Mouse (Mus musculus): ENCODE data around the gene Grin2d.

Gene Grin2d

DNA sequence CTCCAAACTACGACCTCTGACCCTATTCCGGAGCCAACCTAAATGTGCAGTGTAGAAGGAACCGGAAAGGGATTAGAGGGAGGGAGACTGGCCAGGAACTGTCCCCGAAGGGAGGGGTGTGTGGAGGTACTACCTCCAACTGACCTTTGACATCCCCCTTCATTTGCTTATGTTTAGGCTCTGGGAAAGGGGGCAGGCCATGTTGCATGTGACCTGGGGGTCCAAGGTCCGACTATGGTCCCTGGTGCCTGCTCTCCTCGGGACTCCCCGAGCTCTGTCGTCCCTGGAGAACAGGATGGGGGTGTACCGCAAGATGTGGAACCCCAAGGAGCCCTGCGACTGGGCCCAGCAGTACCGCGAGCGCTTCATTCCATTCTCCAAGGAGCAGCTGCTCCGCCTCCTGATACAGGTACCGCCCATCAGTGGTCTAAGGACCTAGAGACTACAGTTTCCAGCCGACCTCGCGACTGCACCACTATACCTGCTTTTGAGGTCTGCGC, 19.1 kb upstream of the Grin2d start:
- peak in 1 of 2 experiments; percentile 31 for DNase-seq (ENCODE audit: low spot score in 2 of 2)

DNA sequence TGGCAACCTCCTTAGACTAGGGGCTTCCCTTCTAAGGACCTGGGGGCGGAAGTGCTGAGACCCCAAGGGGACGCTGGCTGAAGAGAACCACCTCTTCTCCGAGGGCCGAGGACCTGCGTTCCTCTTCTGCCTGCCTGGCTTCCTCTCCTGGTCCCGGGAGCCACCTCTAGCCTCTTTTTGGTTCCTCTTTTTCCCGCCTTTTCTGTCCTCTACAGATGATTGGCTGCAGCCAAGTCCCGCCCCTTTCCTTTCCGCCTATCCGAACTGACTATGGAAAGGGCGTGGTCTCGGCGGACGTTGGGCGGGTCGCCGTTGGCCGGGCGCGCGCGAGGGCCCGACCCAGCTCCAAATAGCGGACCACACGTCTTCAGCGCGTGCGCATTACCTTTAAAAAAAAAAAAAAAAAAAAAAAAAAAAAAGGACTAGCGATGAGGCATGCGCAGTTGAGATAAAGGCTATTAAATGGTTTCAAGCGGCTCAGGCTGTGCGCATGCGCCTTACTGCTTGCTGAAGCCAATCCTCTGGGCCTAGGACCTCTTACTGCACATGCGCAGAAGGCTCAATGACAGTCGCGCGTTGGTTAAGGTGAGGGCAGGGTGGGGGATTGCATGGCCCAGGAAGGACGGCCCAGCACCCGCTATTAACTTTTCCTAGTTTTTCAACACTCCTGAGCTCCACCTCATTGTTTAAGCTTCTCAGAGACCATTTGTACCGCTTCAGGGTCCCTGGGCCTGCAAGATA, 18.5 kb upstream of the Grin2d start, which contains the start of the genes Syngr4 and Tmem143:
Syngr4 (minus strand) TSS at position 198 of the 741 bp plus-strand sequence.
Tmem143 (plus strand) TSS at position 425 of the 741 bp plus-strand sequence.
- DNase-seq (ENCODE audit: low spot score in 2 of 2) = peak; percentile 88 to 94

DNA sequence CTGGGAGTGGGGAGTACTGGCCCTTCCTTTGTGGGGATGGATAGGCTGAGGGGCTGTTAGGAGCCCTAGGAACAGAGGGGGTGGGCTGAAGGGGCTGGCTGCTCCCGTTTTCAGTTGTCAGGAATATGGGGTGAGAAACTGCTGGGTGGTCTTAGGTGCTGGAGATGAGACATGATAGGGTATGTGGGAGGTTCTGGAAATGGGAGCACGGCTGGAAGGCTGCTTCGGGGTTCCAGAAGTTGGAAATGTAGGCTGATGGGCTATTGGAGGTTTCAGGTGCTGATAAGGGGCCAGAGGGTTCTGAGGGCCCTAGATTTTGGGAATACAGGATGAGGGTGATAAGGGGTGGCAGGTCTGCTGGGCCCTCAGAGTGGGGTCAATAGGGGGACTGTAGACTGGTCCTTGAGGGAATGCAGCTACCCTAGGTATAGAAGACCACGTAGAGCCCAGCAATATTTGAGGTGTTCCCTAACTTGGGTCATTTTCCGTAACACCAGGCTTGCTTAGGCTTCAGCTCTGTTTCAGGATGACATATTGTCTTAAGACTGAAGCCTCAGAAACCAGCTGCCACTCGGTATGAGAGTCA, 17.8 kb upstream of the Grin2d start:
- no peak for DNase-seq (ENCODE audit: low spot score in 2 of 2)

DNA sequence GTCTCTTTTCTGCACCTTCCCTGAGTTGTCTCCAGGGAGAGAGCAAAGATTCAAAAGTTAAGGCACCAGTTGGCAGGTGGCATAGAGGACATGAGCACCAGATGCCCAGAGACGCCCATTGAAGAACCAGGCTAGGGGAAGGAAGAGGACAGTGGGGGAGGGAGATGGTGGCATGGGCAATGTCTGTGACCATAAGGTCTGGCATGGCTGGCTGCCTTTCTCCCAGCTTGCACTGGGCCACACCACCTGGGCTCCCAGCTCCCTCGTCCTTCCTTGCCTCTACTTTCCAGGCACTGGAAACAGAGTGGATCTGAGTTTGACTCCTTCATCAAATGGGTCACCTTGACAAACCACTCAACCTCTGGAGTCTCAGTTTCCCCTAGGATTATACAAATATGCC, 14.5 kb upstream of the Grin2d start:
- DNase-seq (ENCODE audit: low spot score in 2 of 2) = no peak

DNA sequence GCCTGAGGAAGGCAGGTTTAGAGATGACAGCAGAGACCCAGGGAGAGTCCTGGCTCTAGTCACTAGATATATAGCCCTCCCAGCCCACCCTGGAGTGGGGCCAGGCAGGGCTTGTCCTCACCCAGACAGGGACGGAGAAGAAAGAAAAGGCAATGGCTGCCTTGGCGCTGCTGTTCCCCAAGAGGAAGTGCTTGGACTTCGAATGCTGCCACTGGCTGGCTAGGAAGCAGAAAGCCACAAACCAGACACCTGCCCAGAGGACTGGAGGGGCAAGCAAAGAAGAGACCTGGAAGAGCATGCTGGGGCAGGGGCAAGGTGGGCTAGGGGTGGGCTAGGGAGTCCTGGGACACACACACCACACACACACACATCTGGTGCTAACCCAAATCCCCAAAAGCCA, 9.1 kb upstream of the Grin2d start:
- no peak for DNase-seq (ENCODE audit: low spot score in 2 of 2)

DNA sequence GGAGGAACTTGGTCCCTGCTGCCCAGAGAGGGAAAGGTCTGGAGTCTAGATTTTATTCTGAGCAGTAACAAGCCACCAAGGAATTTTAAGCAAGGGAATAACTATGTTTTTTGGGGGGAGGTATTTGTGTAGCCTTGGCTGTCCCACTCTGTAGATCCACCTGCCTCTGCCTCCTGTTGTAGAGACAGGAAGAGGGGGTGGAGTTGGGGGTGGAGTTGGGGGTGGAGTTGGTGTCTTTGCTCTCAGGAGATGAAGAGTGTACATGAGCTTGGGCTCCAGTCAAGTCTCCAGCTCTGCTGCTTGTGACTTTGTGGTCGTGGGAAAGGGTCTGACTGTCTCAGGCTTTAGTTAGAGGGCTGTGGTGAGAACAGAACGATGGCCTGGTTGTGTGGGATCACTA, 2.8 kb upstream of the Grin2d start:
- DNase-seq (ENCODE audit: low spot score in 2 of 2) = no peak

DNA sequence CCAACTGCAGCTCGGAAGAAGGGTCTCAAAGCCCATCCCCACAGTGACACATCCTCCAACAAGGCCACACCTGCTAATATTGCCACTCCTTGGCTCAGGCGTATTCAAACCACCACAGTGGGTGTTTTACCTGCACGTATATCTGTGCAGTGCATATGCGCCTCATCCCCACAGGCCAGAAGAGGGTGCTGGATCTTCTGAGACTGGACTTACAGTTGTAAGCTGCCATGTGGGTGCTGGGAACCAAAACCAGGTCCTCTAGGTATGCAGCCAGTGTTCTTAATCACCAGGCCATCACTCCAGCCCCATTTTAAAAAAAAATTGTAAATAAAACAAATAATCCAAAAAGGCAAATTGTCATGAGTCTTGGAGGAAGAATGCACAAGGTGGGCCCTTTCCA, 2.4 kb upstream of the Grin2d start:
- no peak for DNase-seq (ENCODE audit: low spot score in 2 of 2)

DNA sequence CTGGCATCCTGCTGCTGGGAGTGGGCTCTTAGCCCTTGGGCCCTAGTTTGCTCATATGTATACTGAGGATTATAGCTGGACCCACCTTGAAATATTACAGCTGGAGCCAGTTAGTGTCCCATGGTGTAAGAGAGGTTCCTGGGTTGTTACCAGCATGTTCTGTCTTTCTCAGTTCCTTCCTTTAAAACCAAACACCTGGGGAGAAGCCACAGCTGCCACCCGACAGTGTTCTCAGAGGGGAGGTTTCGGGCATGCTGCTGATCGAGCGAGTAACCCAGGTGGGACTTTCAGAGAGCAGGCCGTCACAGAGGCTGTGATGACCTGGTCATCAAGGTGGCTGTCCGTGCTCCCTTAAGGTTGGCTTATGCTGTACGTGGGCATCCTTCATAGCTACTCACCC, 1.3 kb downstream of the Grin2d start:
- no peak for DNase-seq (ENCODE audit: low spot score in 2 of 2)

DNA sequence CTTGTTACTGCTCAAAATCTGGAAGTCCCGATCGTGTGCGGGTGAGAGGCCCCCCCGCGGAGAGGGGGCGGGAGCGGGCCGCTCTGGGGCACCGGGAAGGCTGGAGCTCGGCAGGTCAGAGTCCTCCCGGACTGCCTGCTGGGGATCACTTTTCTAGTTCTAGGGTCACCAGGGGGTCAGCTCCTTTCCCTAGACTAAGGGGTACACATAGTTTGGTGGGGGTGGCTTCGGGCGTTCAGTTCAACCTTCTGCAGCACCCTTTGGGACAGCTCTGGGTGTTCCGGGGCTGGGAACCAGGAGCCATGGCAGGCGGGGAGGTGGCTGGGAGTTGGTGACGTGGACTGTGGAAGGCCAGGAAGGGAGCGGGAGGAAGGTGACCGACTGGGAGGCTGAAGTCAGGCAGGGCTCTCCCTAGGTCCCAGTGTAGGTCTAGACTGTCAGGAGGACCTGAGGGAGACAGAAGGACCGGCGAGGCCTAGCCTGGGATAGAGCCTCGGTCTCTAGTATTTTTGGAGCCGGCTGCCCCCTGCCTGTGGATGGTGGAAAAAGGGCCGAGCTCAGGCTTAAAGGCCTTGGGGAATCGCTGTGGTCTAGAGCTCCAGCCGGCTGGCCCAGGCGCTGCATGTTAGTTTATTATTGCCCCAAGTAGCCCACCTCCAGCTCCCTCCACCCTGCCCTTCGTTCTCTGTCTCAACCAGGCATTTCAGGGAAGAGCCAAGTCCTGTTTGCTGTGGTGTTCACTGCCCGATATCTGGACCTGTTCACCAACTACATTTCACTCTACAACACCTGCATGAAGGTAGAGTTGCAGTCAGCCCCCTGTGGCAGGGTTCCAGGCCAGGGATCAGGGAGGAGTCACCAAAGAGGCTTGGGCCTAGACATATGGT, 4.9 kb downstream of the Grin2d start:
- DNase-seq (ENCODE audit: low spot score in 2 of 2) = peak; percentile 28 to 39

DNA sequence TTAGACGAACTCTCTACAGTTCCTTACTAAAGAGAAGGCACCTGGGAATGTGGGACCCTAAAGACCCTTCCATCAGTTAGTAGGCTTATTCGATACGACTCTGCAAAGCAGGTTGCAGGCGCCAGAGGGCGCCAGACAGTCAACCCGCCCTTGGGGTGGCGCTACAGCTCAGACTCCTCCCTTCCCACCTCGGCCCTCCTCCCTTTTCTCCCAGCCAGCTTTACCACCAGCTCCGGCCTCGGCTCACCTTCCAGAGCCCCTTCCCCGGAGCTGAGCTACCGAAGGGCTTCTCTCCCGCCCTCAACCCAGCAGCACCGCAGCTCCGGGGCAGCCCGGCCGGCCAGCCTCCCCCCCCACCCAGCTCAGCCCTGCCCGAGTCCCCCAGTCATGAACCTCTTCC, 5.6 kb downstream of the Grin2d start, which contains the start of gene Kdelr1:
Kdelr1 (plus strand) TSS at position 149 of the 400 bp plus-strand sequence.
- DNase-seq (ENCODE audit: low spot score in 2 of 2) = peak; percentile 80 to 88

DNA sequence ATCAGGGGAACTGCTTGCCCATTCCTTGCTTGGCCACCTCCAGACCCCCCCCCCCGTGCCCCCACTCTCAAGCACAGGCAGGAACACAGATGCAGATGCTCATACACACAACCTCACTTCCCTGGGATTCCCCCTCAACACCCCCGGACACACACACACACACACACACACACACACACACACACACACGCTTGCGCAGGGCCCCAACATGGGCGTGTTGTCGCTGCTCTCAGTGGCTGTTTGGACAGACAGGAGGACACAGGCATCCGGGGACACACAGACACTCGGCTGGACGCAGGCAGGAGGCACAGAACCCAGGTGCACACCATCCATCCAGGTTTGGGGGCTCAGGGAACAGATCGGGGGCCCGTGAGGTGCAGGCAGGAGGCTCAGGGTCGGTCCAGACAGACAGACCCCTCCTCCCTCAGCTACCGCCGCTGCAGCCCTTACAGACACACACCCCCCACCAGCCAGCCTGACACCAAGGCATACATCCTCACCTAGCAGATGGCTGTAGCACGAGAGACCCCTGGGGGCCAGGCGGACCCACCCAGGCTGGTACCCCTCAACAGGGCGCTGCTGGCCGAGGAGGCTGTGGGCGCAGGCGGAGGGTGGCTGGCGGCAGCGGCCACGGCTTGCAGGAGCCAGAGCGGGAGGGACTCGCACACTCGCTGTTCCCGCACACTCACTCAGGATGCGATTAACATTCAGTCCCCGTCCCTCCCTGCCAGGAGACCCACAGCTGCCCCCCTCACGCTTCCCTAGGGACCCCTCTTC, 7.7 kb downstream of the Grin2d start:
- DNase-seq (ENCODE audit: low spot score in 2 of 2) = no peak

DNA sequence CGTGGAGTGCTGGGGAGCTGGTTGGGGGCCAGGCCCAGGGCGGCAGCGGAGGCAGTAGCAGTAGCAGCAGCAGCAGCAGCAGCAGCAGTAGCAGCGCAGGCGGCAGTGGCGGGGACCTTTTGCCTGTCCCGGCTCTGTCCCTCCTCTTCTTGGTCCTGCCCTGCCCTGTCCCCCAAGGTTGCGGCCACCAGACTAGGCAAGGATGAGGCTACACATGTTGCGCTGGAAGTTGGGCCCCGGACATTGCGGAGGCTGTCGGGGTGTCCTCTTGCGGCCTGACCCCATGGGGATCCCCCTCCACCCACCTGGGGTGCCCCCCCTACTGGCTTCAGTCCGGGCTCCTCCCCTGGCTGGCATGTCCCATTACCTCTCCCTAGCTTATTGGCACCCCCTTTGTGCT, 8.4 kb downstream of the Grin2d start:
- DNase-seq (ENCODE audit: low spot score in 2 of 2) = no peak

DNA sequence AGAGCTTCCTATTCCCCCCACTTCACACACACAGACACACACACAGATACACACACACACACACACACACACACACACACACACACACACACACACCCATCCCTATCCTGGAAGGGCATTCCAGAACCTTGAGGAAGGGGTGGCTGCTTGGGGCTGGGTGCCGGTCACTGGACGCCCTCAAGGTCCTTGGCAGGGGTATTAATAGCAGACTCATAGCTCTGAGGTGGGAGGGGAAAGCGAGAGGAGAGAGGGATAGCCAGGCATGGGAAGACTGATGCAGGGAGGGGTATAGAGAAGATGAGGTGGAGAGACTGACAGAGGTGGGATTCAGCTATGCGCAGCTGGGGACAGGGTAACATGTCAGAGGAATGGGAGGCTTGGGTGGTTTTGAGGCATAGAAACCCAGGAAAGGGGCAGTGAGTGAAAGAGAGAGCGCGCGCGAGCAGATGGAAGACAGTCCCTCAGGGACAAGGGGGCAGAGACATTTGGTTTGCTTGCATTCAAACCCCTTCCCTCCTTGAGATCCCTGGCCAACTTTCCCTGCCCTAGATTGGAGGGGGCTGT, 9.0 kb downstream of the Grin2d start:
- no peak for DNase-seq (ENCODE audit: low spot score in 2 of 2)

DNA sequence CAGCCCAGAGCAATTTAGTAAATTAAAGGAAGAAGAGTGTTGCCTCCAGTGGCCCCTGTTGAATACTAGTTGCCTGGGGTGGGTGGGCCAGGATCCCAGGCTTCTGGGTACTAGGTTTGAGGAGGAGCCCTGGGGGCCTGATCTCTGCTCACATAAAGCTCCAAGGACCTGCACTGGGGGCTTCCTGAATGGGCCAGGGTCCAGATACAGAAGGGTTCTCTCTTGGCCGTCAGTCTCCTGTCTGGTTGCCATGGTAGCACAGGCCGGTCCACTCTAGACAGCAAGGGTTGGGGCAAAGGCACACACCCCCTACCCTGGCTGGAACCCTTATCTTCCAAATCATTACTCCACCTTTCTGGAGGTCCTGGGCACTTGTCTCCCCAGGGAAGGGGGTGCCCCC, 10.3 kb downstream of the Grin2d start:
- no peak for DNase-seq (ENCODE audit: low spot score in 2 of 2)

DNA sequence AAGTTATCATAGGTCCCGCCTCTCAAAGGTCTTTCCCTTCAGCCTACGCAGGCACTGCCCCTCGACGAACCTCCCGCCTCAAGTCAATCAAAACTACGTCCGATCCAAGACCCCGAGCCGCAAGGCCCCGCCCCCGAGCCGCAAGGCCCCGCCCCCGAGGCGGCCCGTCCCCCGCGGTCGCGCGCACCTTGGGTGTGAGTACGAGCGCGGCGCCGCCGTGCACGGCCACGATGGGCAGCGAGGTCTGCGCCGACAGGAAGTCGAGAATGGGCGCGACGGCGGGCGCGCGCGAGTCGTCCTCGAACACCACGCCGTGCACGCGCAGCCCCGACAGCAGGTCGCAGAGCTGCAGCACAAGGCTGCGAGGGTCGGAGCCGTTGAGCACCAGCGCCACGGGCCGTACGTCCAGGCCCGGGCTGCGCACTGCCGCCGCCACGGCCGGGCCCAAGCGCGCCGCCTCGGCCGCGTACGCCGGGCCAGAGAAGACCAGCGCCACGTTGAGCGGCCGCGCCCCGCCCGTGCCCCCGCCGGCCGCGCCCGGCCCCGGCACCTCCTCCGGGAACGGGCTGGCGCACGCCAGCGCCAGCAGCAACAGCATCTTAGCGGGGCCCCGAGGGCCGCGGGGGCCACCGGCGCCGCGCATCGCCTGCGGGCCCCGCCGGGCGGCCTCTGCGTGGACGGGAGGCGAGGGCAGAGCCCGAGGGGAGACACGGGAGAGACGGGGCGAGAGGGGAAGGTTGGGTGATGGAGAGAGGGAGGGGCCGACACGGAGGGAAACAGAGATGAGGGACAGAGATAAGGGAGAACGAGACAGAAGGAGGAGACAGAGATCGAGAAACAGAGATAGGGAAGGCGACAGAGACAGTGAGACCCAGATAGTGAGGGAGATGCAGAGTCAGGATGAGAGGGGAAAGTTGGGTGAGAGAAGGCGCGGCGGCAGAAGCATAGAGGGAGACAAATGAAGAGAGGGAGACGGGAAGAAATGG, 12.0 kb downstream of the Grin2d start:
- DNase-seq (ENCODE audit: low spot score in 2 of 2) = peak; percentile 57 to 63

DNA sequence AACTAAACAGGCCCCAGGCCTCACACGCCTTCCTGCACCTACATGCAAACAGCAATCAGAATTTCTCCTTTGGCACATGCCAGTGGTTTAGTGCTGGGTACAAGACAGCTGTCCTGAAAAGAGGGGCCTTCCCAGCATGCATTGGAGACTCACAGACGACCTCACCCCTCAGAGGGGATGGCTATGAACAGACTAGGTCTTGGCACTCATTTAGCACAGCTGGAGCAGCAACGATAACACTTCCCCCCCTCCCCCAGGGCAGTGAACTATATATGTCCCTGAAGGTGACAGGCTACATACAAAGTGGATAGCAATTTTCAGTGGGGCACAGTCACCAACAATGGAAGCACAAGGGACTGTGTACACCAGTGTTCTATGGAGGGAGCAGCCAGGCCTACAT, 13.7 kb downstream of the Grin2d start:
- DNase-seq (ENCODE audit: low spot score in 2 of 2) = no peak

DNA sequence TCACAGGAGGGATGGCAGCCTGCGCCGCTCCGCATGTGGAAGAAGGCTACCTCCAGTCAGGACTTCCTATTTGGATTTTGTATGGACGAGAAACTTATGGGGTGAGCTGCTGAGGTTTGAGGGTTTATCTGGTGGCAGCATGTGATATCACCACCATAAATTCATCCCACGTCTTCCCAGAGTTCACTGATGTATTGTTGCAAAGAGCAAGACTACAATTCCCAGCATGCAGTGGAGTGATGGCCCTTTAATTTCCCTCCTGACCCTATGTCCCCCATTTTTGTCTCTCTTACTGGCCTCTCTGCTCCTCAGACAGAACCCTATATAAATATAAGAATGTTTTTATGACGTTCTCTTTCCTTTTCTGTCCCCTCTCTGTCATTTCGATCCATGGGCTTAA, 15.4 kb downstream of the Grin2d start:
- no peak for DNase-seq (ENCODE audit: low spot score in 2 of 2)

DNA sequence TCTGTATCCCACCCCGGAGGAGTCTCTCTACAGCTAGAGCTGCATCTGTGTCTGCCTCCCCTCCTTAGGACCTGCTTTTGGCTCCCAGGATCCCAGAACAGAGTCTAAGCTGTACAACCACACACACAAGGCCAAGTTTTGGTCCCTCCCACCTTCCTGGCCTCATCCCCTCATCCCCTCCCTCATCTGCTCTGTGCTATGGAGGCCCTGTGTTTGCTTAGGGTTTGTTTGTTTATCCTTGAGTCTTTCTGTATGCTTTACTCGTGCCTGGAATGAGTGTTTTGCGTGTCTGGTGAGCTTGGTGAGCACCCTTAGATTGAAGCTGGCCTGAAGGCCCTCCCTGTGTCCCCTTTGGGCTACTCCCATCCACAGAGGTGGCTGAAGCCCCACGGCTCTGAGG, 19.2 kb downstream of the Grin2d start:
- no peak for DNase-seq (ENCODE audit: low spot score in 2 of 2)

DNA sequence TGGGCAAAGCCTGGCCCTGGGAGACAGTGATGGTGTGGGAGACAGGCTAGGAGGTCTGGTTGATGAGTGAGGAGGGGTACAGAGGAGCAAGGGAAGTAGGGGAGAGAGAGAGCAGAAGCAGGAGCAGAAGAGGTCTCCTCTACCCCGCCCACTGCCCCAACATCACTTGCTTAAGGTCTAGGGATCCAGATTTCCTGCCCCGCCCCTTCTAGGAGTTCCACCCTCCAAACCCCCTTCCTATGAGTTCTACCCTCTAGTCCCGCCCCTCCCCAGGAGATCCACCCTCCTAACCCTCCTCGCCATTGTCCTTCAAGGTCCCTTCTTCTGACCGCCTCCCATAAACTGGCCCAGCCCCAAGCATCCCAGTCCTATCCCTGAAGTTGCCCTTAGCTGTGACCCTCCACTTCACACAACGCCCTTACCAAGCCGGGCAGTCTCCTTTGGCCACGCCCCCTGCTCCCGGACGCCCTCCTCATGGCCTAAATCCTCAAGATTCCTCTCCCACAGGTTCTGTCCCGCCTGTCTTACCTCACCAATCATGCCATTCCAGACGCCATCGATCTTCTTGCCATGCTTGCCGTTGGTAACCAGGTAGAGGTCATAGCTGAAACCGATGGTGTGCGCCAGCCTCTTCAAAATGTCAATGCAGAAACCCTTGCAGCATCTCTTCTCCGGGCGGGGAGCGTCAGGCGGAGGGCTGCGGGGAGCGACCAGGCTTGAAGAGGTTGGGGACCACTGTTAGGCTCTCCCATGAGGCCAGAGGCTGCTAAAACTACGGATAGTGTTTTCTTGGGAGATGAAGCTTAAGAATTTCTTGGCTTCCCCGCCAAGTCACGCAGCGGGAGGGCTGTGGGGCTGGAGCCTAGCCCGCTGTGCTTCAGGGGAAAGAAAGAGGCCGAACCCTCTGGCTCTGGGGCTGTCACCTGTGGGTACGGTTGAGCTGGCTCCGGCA, 21.0 kb downstream of the Grin2d start:
- no peak for DNase-seq (ENCODE audit: low spot score in 2 of 2)
